Mouse (Mus musculus): ENCODE results near the gene Pah. TPM values are rescaled to one million over a fixed set of nuclear protein-coding genes. Genes with fewer than 3 reads are reported as not detected.

Gene Pah
- 2.7 TPM in 1 of 2 replicates, not detected in the other for polyA plus RNA-seq (2012; rRNA removed)

- Histone ChIP-seq H3K27ac (ENCODE audit: insufficient read depth, low read depth, low read length) (no peak within 1 kb of the TSS), H3K27me3 (ENCODE audit: control insufficient read depth, insufficient read depth, low read length) (no peaks in the 10 kb centered on the region), H3K4me1 (ENCODE audit: control insufficient read depth, insufficient read depth, insufficient read length, low read length) (no peaks in the 10 kb centered on the region), H3K4me3 (ENCODE audit: low read depth, low read length) (no peak within 1 kb of the TSS), H3K36me3 (ENCODE audit: control insufficient read depth, insufficient read depth, low read length) (no peaks in the 10 kb centered on the region)
- WGBS, result 77% methylated on average over 5 of the region's 5 CpGs
- no peak for TF ChIP-seq POLR2A (IDR thresholded peaks at IDR 0.05; ENCODE audit: low read depth, low read length)
- TF ChIP-seq CTCF (IDR thresholded peaks at IDR 0.05; ENCODE audit: extremely low read depth, insufficient read length, insufficient replicate concordance, low read depth, low read length), result no peak
Observed at GRCm38 (mm10) chr10:87521646-87522045, at the start of gene Pah. Pah (plus strand) TSS chr10:87521795.

- H3K36me3 ChIP-seq (ENCODE audit: control insufficient read depth, insufficient read depth, low read length), result no peaks in the 10 kb centered on the region
- no peak overlapping the region for H3K4me3 ChIP-seq (ENCODE audit: low read depth, low read length)
- TF ChIP-seq CTCF (IDR thresholded peaks at IDR 0.05; ENCODE audit: extremely low read depth, insufficient read length, insufficient replicate concordance, low read depth, low read length) (no peak), POLR2A (IDR thresholded peaks at IDR 0.05; ENCODE audit: low read depth, low read length) (no peak)
- H3K27me3 ChIP-seq (ENCODE audit: control insufficient read depth, insufficient read depth, low read length), result no peaks in the 10 kb centered on the region
- WGBS, result 72% methylated on average over 10 of the region's 10 CpGs
- no peaks in the 10 kb centered on the region for H3K4me1 ChIP-seq (ENCODE audit: control insufficient read depth, insufficient read depth, insufficient read length, low read length)
- no peak overlapping the region for H3K27ac ChIP-seq (ENCODE audit: insufficient read depth, low read depth, low read length)
Observed at GRCm38 (mm10) chr10:87473475-87474131, 48.0 kb upstream of the Pah start.

GRCm38 (mm10) chr10:87474971-87475370, 46.6 kb upstream of the Pah start:
- Histone ChIP-seq H3K4me1 (ENCODE audit: control insufficient read depth, insufficient read depth, insufficient read length, low read length) (no peaks in the 10 kb centered on the region), H3K27ac (ENCODE audit: insufficient read depth, low read depth, low read length) (no peak overlapping the region), H3K4me3 (ENCODE audit: low read depth, low read length) (no peak overlapping the region), H3K27me3 (ENCODE audit: control insufficient read depth, insufficient read depth, low read length) (no peaks in the 10 kb centered on the region), H3K36me3 (ENCODE audit: control insufficient read depth, insufficient read depth, low read length) (no peaks in the 10 kb centered on the region)
- 82% methylated on average over 2 of the region's 2 CpGs for WGBS
- TF ChIP-seq POLR2A (IDR thresholded peaks at IDR 0.05; ENCODE audit: low read depth, low read length) (no peak), CTCF (IDR thresholded peaks at IDR 0.05; ENCODE audit: extremely low read depth, insufficient read length, insufficient replicate concordance, low read depth, low read length) (no peak)

- no peaks in the 10 kb centered on the region for H3K36me3 ChIP-seq (ENCODE audit: control insufficient read depth, insufficient read depth, low read length)
- H3K27me3 ChIP-seq (ENCODE audit: control insufficient read depth, insufficient read depth, low read length), result no peaks in the 10 kb centered on the region
- TF ChIP-seq POLR2A (IDR thresholded peaks at IDR 0.05; ENCODE audit: low read depth, low read length) (no peak), CTCF (IDR thresholded peaks at IDR 0.05; ENCODE audit: extremely low read depth, insufficient read length, insufficient replicate concordance, low read depth, low read length) (no peak)
- WGBS, result 63% methylated on average over 5 of the region's 5 CpGs
- no peak overlapping the region for H3K27ac ChIP-seq (ENCODE audit: insufficient read depth, low read depth, low read length)
- no peak overlapping the region for H3K4me3 ChIP-seq (ENCODE audit: low read depth, low read length)
- no peaks in the 10 kb centered on the region for H3K4me1 ChIP-seq (ENCODE audit: control insufficient read depth, insufficient read depth, insufficient read length, low read length)
Observed at GRCm38 (mm10) chr10:87477895-87478294, 43.7 kb upstream of the Pah start.

GRCm38 (mm10) chr10:87484831-87485720, 36.5 kb upstream of the Pah start:
- no peaks in the 10 kb centered on the region for H3K4me1 ChIP-seq (ENCODE audit: control insufficient read depth, insufficient read depth, insufficient read length, low read length)
- peaks cover 11% of the 10 kb centered on the region for H3K27me3 ChIP-seq (ENCODE audit: control insufficient read depth, insufficient read depth, low read length)
- H3K4me3 ChIP-seq (ENCODE audit: low read depth, low read length), result no peak overlapping the region
- 8% methylated on average over 17 of the region's 17 CpGs for WGBS
- H3K36me3 ChIP-seq (ENCODE audit: control insufficient read depth, insufficient read depth, low read length), result no peaks in the 10 kb centered on the region
- no peak overlapping the region for H3K27ac ChIP-seq (ENCODE audit: insufficient read depth, low read depth, low read length)
- TF ChIP-seq CTCF (IDR thresholded peaks at IDR 0.05; ENCODE audit: extremely low read depth, insufficient read length, insufficient replicate concordance, low read depth, low read length) (no peak), POLR2A (IDR thresholded peaks at IDR 0.05; ENCODE audit: low read depth, low read length) (no peak)

- Histone ChIP-seq H3K4me3 (ENCODE audit: low read depth, low read length) (no peak overlapping the region), H3K4me1 (ENCODE audit: control insufficient read depth, insufficient read depth, insufficient read length, low read length) (no peaks in the 10 kb centered on the region), H3K27ac (ENCODE audit: insufficient read depth, low read depth, low read length) (no peak overlapping the region), H3K36me3 (ENCODE audit: control insufficient read depth, insufficient read depth, low read length) (no peaks in the 10 kb centered on the region), H3K27me3 (ENCODE audit: control insufficient read depth, insufficient read depth, low read length) (peaks cover 11% of the 10 kb centered on the region)
- WGBS, result 2% methylated on average over 33 of the region's 33 CpGs
- TF ChIP-seq CTCF (IDR thresholded peaks at IDR 0.05; ENCODE audit: extremely low read depth, insufficient read length, insufficient replicate concordance, low read depth, low read length), result no peak
- TF ChIP-seq POLR2A (IDR thresholded peaks at IDR 0.05; ENCODE audit: low read depth, low read length), result no peak
Observed at GRCm38 (mm10) chr10:87485721-87486620, 35.6 kb upstream of the Pah start.
